Mouse (Mus musculus): ENCODE data around the gene Fxr2.

Gene Fxr2

DNA sequence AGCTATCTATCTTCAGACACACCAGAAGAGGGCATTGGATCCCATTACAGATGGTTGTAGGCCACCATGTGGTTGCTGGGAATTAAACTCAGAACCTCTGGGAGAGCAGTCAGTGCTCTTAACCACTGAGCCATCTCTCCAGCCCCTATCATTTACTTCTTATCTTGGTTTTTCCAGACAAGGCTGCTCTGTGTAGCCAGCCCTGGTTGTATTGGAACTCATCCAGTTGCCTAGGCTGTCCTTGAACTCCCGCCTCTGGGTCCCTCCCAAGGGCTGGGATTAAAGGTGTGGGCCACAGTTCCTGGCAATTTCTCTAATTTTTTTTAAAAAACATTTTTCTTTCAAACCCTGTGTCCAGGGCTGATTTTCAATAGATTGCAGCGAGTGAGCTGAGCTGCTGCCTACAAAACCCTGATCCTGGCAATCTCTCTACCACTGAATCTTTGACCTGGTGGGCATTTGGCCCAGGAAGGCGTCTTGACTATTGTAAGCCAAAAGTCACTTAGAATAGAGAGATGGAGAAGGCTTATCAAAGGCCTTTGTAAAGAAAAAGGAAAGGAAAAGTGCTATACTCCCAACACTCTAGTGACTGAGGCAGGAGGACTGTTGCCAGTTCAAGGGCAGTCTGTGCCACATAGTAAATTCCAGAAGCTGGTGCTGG, 28.6 kb downstream of the Fxr2 start:
- no peak for DNase-seq (ENCODE audit: low spot score)

DNA sequence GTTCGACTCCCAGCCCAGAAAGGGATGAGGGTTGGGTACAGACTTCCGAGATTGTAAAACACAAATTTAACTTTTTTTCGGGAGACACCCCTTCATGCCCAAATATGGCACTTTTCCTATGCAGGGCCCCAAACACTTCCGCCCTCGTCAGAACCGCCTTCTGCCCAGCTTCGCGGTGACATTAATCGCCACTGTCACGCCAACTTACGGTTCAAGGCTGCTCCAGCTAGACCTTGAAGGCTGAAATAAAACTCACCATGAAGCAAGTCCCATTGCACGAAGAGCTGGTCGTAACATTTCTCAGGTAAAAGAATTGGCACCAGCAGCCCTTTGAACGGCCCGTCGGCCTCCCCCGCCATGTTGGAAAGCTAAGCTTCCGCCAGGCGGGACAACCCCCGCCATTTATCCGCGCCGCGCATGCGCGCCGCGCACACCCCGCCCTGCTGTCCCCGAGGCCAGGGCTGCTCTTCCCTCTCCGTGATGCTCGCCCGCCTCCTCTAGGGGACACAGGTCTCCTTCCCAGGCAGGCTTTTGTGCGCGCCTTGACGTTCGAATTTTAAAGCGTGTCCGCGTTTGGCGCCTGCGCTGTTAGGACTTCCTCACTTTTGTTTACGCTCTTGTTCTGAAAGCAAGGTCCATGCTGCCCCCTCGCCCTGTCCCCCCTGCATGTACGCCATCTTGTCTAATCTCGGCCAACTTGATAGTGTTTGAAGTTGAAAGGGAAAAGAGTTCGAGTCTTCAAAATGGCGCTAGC, 29.6 kb downstream of the Fxr2 start, which contains the start of gene Mpdu1:
Gene Mpdu1 (minus strand): TSS at position 430 of the 754 bp plus-strand sequence.
- DNase-seq (ENCODE audit: low spot score), result peak; percentile 77

DNA sequence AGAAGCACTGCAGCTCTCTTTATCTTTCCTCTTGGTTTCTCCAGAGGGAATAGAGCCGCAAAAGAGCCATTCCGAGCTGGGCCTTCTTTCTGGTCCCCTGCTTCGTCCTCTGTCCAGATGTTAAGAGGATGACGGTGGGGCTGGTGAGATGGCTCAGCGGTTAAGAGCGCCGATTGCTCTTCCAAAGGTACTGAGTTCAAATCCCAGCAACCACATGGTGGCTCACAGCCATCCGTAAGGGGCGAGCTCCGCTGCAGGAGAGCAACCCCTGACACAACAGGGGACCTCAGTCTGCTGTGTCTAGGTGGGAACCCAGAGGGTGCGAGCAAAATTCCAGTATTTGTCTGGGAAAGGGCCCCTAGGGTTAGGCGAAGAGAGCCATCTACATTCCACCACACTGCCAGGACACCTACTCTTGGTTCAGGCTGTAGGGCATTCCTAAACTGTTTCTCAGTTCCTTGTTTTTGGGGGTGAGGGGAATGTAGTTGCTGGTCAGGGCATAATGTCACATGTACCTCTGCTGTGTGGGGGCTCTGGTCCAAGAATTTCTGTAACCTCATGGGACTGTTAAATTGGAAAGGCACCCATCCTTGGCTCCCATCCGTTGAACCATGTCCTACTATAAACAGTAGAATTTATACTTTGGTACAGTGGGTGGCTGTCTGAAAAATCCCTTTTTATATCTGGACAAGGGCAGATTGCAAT, 30.3 kb downstream of the Fxr2 start:
- no peak for DNase-seq (ENCODE audit: low spot score)

DNA sequence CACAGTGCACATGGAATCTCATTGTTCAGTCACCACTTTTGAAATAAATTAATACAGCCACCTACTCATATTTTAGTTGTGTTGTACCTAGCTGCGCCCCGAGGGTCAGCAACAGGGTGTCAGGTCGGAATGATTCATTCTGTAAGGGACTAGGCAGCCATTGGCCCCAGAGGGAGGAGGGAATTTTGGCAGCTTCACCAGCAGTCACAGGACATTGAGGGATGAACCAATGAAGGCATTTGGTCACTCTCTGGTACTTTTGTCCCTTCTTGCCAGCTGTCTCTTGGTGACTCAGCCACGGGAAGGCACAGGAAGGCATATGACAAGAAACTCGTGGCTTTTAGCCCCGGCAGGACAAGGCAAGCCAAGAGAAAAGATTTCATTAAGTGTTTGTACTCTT, 31.0 kb downstream of the Fxr2 start:
- no peak for DNase-seq (ENCODE audit: low spot score)

DNA sequence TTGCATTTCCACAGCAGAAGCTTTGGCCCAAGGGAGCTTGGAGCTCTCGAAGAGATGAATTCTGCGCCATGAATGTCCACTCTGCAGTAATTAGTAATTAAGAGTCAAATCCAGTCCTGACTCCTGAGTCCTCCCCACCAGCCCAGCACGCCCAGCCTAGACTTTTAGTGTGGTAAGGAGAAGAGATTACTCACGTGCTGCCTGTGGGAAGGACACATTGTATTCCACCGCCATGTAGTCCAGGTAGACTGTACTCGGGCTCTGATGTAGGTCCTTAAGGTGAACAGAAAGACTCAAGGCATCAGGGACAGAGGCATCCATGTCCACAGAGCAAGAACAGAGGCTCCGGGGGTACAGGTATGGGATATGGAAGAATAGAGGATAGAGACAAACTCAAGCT, 32.1 kb downstream of the Fxr2 start:
- no peak for DNase-seq (ENCODE audit: low spot score)

DNA sequence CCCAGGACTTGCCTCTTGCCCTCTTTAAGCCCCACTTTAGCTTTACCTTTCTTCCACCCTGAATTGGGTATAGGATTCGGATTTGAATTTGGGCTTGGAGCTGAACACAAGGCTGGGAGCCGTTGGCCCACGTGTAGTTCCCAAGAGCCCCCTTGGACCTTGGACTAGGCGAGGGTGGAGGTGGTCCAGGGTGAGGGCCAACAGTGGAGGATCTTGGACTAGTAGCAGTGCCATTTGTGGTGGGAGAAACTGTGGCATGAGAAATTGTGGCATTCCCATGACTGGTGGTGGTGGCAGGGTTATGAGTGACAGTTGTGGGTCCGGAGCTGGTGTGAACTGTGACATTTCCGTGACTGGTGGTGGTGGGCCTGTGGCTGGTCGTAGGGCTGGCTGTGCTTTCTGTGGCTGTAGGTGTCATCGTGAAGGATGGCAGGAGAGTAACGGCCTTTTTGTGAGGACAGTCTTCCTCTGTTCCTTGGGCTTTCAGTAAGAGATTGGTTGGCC, 32.7 kb downstream of the Fxr2 start:
- no peak for DNase-seq (ENCODE audit: low spot score)

DNA sequence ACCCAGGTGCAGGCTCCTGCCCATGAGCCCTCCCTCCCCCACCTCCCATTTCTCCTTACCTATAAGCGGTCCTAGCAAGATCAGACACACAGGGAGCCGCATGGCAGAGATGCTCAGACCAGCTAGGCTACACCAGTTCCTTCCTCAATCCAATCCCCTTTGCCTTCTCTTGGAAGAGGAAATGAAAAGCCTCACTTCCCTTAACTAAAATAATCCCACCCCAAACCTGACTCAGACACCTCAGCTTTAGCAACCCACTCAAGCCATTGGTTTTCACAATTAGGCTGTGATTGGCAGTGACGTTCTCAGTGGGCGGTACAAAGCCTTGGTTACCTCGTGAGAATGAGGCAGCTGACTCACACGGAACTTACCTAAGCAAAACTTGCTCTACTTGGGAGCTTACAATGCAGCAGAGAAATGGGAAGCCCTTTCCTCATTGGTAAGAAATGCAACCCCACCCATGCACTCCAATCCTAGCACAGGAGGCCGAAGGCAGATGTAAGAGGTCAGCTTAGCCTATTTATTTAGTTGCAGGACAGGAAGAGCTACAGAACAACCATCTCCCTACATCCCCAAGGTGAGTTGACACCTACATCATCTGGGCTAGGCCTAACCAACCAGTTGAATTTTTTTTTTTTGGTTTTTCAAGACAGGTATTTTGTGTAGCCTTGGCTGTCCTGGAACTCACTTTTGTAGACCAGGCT, 33.3 kb downstream of the Fxr2 start, which contains the start of gene Cd68:
Gene Cd68 (minus strand): TSS at position 193 of the 704 bp plus-strand sequence.
- no peak for DNase-seq (ENCODE audit: low spot score)

DNA sequence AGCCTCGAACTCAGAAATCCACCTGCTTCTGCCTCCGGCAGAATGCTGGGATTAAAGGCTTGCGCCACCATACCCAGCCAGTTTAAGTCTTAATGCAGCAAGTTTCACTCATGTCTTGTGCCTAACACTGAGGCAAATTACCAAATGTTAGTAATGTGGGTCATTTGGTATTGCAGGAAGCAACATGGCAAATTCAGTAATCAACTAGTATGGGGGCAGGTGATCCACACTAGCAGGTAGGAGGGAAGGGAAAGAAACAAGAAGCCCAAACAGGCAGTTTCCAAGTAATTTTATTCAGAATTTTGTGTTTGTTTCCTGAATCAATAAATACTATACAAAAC, 33.8 kb downstream of the Fxr2 start:
- no peak for DNase-seq (ENCODE audit: low spot score)

DNA sequence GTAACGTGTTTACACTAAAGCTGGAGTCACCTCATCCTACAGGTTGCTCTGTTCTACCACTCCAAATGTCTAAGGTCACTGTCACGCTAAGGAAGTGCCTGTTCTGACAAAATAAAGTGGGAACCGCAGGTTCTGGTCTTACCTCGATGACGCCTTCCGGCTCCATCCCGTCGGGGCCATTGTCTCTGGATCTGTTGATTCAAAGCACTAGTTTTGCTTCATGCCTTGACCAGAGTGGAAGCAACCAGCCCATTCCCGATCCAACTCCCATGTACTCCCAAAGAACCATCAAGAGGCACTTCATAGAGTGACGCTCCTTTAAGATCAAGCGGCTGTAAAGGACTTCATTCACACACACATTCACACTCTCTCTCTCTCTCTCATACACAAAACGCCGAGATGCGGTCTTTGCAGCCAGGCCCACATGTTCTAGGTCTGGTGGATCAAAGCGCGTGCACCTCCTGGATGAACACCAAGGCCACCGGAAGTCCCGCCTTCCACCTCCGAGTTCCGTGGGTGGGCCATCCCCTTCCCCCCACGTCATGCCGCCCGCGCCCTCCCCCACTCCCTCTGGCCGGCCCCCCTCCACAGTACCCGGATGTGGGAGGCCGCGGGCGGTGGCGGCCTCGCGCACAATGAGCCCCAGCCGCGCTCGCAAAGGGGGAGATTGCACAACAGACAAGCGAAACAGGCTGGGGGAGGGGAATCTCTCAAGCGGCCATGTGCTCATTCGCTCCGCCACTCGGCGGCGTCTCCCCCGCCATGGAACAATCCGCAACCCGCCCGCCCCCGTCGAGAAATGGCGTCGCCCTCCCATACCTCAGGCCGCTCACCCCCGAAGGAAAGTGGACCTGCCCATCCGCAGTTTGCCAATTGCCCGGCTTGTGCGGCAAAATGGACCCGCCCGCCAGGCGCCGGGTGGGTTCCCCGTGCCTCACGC, 38.3 kb downstream of the Fxr2 start:
- DNase-seq (ENCODE audit: low spot score), result peak; percentile 83

DNA sequence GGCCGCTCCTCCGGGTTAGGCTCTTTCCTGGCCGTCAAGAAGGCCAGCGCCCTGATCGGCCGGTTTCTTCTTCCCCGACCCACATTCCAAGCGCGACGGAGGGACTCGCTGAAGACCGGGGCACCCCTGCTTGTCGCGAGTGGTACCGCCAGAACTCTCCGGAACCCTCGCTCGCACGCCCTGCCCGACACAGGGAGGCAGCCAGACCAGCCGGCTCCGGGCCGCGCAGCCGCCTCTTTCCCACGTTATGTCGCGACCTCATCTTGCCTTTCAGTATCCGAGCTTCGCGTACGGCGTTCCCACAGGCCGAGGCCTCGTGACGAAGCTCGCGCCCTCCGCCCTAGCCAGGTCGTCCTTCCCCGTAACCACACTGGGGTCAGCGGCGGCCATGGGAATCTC, 38.9 kb downstream of the Fxr2 start:
- no peak for DNase-seq (ENCODE audit: low spot score)

DNA sequence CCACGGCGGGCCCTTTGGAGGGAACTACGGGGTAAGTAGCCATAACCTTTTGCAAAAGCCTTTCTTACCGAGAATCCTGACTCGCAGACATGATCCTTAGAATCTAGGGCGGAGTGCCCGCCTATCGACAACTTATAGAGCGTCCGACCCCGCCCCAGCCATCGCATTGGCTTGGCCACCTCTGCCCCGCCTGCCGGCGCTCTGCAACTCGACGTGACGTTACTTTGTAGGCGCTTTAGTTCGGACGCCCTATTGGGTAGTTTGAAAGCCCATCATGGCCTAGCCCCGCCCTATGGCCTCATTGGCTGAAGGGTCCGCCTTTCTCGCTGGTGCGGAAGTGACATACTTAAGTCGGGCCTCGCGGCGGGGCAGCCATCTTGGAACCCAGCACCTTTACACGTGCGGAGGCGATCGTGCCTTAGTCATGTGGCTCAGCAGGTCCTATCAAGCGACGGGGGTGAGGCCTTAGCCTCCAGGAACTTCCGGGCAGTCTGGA, 39.5 kb downstream of the Fxr2 start, which contains the start of gene Eif4a1:
Gene Eif4a1 (minus strand): TSS at position 213 of the 496 bp plus-strand sequence.
- peak; percentile 99 for DNase-seq (ENCODE audit: low spot score)

DNA sequence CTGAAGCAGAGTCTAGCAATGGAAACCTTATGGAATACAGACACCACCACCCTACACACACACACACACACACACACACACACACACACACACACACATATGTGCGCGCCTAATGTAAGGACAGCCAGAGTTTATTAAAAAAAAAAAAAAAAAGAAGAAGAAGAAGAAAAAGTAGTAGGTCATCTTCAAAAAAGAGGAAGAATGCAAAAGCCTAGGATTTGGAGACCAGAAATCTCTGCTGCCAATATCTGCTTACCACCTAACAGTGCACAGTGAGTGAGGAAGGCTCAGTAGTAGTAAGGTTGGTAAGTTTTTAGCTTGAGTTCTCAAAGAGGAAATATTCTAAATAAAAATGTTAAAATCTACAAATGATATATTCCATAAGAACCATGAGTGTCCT, 46.4 kb downstream of the Fxr2 start:
- DNase-seq (ENCODE audit: low spot score), result no peak

DNA sequence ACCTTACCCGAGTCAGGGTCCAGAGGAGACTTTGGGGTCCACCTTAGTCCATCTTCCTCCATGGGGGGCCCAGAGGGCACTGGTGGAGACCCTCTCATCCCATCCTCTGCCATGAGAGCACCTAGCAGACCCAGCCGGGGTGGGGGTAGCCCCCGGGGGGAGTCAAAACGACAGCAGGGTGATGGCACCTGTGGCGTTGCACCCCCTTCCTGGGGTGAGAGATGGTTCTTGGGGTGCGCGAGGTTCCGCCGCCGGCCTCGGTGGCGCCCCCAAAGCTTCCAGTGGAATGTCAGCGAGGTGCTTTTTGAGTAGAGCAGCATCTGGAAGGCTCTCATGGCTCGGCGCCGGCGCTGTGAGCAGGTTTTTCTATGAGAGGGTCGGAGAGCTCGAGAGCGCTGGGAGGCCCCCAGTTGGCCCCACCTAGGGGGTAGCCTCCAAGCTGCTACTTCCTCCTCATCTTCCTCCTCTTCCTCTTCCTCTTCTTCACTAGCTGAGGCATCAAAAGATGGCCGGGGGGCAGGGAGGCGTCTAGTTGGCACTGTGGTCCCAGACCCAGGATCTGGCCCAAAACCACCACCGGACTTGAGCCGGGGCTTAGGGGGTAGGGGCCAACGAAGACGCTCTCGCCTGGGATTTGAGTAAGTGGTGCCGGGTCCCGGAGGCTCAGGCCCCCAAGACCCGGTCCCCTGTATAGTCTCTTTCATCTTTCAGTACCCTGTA, 47.5 kb downstream of the Fxr2 start:
- DNase-seq (ENCODE audit: low spot score), result no peak

DNA sequence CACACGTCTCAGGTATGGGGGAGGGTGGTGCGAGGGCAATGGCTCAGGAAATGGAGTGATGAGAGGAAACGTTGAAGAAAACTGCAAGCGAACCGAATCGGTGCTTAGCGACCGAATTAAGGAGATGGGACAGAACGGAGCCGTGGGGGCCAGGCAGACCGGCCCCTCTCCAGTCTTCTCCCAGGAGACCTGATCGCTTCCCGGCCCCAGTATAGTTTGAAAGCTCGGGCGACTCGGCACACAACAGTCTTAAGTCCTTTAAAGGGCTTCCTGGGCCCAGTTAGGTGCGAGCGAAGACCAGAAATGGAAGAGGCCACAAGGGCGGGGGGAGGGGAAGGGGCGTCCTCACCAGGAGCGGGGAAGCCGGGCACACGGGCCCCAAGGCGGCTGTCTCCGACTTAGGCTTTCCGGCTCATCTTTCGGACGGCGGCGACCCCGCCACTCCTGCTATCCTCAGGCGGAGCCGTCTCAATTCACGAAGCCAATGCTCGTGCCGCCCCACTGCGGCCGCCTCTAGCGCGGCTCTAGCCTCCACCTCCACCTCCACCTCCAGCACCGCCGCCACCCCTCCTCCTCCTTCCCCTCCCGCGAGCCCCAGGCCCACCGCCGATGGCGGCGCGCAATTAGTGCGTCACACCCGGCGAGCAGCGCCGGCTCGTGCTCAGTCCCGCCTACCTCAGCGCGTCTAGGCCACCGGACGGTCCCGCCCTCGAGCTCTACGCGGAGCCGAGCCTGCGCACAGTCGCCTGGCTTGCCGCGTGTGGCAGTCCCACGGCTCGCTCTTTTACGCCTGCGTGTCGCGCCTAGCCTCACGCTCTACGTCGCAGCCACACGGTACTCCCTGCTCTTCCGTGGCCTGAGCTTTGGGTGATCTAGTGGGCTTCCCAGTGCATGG, 48.8 kb downstream of the Fxr2 start, which contains the start of gene Senp3:
Gene Senp3 (minus strand): TSS at position 771 of the 895 bp plus-strand sequence.
- peak; percentile 88 for DNase-seq (ENCODE audit: low spot score)

DNA sequence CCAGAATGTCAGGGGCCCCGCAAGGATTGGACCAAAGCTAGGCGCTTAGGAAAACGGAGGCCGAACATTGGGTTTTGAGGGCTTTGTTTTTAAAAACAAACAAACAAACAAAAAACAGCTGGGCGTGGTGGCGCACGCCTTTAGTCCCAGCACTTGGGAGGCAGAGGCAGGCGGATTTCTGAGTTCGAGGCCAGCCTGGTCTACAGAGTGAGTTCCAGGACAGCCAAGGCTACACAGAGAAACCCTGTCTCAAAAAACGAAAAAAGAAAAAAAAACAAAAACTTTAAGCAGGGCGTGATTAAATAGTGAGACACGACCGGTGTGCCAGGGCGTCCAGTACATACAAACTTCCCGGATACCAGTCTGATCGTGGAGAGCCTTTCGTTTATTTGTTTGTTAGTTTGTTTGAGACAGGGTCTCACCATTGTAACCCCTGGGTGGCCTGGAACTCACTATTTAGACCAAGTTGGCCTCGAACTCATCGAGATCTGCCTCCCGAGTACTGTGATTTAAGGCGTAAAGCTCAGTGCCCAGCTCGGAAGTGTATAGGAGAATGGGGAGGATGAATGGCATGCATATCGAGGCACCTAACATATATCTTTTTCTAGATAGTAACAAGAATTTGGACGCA, 49.5 kb downstream of the Fxr2 start:
- no peak for DNase-seq (ENCODE audit: low spot score)

DNA sequence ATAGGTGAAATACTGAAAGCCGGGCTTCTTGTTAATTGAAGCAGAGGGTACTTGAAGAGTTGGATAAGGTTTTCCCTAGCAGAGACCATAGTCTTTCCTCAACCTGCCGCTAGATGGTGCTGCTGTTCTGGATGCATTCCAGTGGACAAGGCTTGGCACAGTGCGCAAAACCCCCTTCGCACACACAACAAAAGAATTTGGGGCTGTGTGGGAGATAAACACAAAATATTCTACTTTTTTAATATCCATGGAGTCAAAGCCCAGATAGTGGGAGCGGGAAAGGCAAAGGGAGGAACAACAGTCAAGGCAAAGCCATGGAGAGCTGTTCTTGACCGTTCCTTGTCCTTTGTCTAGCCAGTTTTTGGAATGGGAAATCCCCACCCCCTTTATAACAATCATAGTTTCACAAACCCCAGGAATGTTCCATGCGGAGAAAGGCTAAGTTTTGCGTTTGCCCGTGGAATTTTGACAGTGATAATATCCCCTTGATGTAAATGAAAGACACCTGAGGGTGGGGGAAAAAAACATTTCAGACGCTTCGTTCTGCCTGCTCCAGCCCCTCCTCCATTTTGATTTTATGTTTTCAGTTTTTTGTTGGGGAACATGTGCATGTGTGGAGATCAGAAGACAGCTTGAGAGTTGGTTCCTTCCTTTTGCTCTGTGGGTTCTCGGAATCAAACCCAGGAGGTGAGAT, 50.2 kb downstream of the Fxr2 start:
- DNase-seq (ENCODE audit: low spot score), result peak; percentile 64

DNA sequence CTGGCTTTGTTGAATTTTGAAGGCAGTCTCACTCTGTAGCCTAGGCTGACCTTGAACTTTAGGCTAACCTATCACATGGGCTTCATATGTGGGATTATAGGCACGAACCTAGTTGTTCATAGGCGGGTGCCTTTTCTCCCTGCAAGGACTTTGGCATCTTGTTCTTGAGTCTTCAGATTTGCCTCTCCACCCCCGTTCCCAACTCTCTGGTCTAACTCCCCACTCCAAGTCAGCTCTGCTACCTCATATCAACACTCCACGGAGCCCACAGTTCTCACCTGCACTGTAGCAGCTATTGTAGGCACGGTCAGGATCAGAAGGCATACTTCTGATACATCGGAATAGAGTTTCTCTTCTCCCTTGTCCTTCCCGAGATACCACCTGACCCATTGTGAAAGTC, 50.8 kb downstream of the Fxr2 start:
- DNase-seq (ENCODE audit: low spot score), result no peak

Data from urinary bladder, postnatal 10 days (tissue).